Mouse (Mus musculus): ENCODE results near the gene Nav2.

- TF ChIP-seq EP300 (IDR thresholded peaks at IDR 0.05; ENCODE audit: insufficient read depth, low read depth, low read length) (no peak), POLR2A (IDR thresholded peaks at IDR 0.05; ENCODE audit: insufficient read depth, low read length) (no peak)
These were observed 631.7 kb downstream of the Nav2 start for GRCm38 (mm10) chr7:49540181-49540580.

All from ES-Bruce4 (cell line).